Mouse (Mus musculus) embryonic stem cell, embryonic (primary cell): Measurements from ENCODE around the gene Msh4.

Source experiments
- CTCF ChIA-PET, 4 experiments: fragments of 300-600 bp in 2 of 4; fragments of 350-600 bp in 2 of 4; sonication (Branson Sonifier 250); formaldehyde crosslinking; loops; one replicate each; lab custom pipeline; 2022; ENCODE audit warnings: inconsistent platforms in 2 of 4; lab: Charles Lee
- POLR2A ChIA-PET, 4 experiments: fragments of 300-600 bp in 2 of 4; fragments of 350-600 bp in 2 of 4; sonication (Branson Sonifier 250); formaldehyde crosslinking; loops; one replicate each; lab custom pipeline; 2022; ENCODE audit warnings: antibody characterized with exemption in 4 of 4, inconsistent platforms in 1 of 4; lab: Charles Lee

The Msh4 gene

GRCm38 (mm10) chr3:153917200-153917599 lies 11.3 kb upstream of the Msh4 start:
- ChIA-PET POLR2A (interaction anchor here (0.5 to 39.1 kb wide), 16 partner anchors 5 to 299 kb away, joined by 3 to 945 read pairs (median 6); partner anchors contain the start of genes Acadm (in 3 of the 4), Msh4 (in 2 of the 4) and Rabggtb (in 1 of the 4)), CTCF (interaction anchor here in 2 of 4 experiments (0.6 to 0.7 kb wide), 3 partner anchors 50 to 465 kb away, joined by 3 to 4 read pairs (median 3); no protein-coding TSS in a partner anchor)

- CTCF ChIA-PET: interaction anchor here (0.7 to 1.6 kb wide), 5 partner anchors 9 to 20 kb away, joined by 3 to 7 read pairs (median 4); no protein-coding TSS in a partner anchor
- POLR2A ChIA-PET: interaction anchor here (0.6 to 39.1 kb wide), 76 partner anchors 1 to 1702 kb away, joined by 3 to 945 read pairs (median 5); partner anchors contain the start of genes Acadm (in 4 of the 4), Lhx8 (in 1 of the 4), Msh4 (in 1 of the 4) and Rabggtb (in 1 of the 4)
Measured at GRCm38 (mm10) chr3:153913510-153914243, 7.7 kb upstream of the Msh4 start.

- ChIA-PET POLR2A (interaction anchor here (0.5 to 39.1 kb wide), 90 partner anchors 0 to 1702 kb away, joined by 3 to 945 read pairs (median 4); partner anchors contain the start of genes Acadm (in 4 of the 4), Lhx8 (in 1 of the 4), Msh4 (in 1 of the 4) and Rabggtb (in 1 of the 4)), CTCF (interaction anchor here (0.6 to 1.6 kb wide), 8 partner anchors 8 to 47 kb away, joined by 3 to 7 read pairs (median 4); partner anchors contain the start of gene Acadm (in 1 of the 4))
Measured at GRCm38 (mm10) chr3:153912546-153913509, 6.9 kb upstream of the Msh4 start, which contains the start of gene Rabggtb. TSS of gene Rabggtb (minus strand) at chr3:153913009.

GRCm38 (mm10) chr3:153911882-153912440 lies 6.0 kb upstream of the Msh4 start:
- ChIA-PET POLR2A (interaction anchor here (0.6 to 39.1 kb wide), 51 partner anchors 0 to 1575 kb away, joined by 3 to 945 read pairs (median 6); partner anchors contain the start of genes Acadm (in 3 of the 4), Slc44a5 (in 2 of the 4), Lhx8 (in 1 of the 4) and Msh4 (in 1 of the 4)), CTCF (interaction anchor here in 2 of 4 experiments (1.1 to 1.3 kb wide), 2 partner anchors 33 to 48 kb away, joined by 3 to 5 read pairs; partner anchors contain the start of gene Acadm (in 1 of the 2))

- ChIA-PET POLR2A (interaction anchor here (0.6 to 39.1 kb wide), 31 partner anchors 1 to 1563 kb away, joined by 3 to 945 read pairs (median 9); partner anchors contain the start of genes Acadm (in 3 of the 4), Cryz (in 1 of the 4), Lhx8 (in 1 of the 4) and Msh4 (in 1 of the 4)), CTCF (no interaction called here)
Measured at GRCm38 (mm10) chr3:153911197-153911881, 5.4 kb upstream of the Msh4 start.

GRCm38 (mm10) chr3:153910489-153910888 lies 4.6 kb upstream of the Msh4 start:
- ChIA-PET POLR2A (interaction anchor here in 3 of 4 experiments (0.8 to 22.6 kb wide), 14 partner anchors 10 to 1508 kb away, joined by 3 to 945 read pairs (median 24); partner anchors contain the start of genes Acadm (in 3 of the 3), Cryz (in 1 of the 3), Rabggtb (in 1 of the 3) and Tyw3 (in 1 of the 3)), CTCF (no interaction called here)

GRCm38 (mm10) chr3:153908919-153909318 lies 3.0 kb upstream of the Msh4 start:
- CTCF ChIA-PET: no interaction called here
- POLR2A ChIA-PET: interaction anchor here (0.6 to 22.6 kb wide), 21 partner anchors 8 to 1573 kb away, joined by 3 to 945 read pairs (median 5); partner anchors contain the start of genes Acadm (in 2 of the 4), Rabggtb (in 1 of the 4) and St6galnac3 (in 1 of the 4)

- POLR2A ChIA-PET: interaction anchor here (0.5 to 22.6 kb wide), 34 partner anchors 7 to 1510 kb away, joined by 3 to 945 read pairs (median 4); partner anchors contain the start of genes Acadm (in 3 of the 4), Rabggtb (in 3 of the 4) and Zzz3 (in 1 of the 4)
- CTCF ChIA-PET: interaction anchor here (0.6 to 1.8 kb wide), 19 partner anchors 7 to 1612 kb away, joined by 3 to 8 read pairs (median 4); partner anchors contain the start of gene Rabggtb (in 4 of the 4)
Measured at GRCm38 (mm10) chr3:153905251-153906135, 445 bp downstream of the Msh4 start.

- ChIA-PET CTCF (interaction anchor here (0.6 to 1.8 kb wide), 18 partner anchors 8 to 779 kb away, joined by 3 to 8 read pairs (median 4); partner anchors contain the start of genes Rabggtb (in 4 of the 4) and Acadm (in 1 of the 4)), POLR2A (interaction anchor here (0.5 to 22.6 kb wide), 19 partner anchors 8 to 691 kb away, joined by 3 to 945 read pairs (median 5); partner anchors contain the start of genes Rabggtb (in 3 of the 4) and Acadm (in 2 of the 4))
Measured at GRCm38 (mm10) chr3:153904586-153904985, 1.4 kb downstream of the Msh4 start.

GRCm38 (mm10) chr3:153902595-153902994 lies 3.3 kb downstream of the Msh4 start:
- CTCF ChIA-PET: no interaction called here
- POLR2A ChIA-PET: interaction anchor here in 2 of 4 experiments (0.9 to 22.6 kb wide), 3 partner anchors 10 to 45 kb away, joined by 3 to 945 read pairs (median 6); partner anchors contain the start of genes Rabggtb (in 2 of the 2) and Acadm (in 1 of the 2)

- CTCF ChIA-PET: no interaction called here
- POLR2A ChIA-PET: interaction anchor here in 2 of 4 experiments (1.4 to 22.6 kb wide), 3 partner anchors 8 to 29 kb away, joined by 6 to 945 read pairs (median 9); partner anchors contain the start of genes Rabggtb (in 2 of the 2) and Acadm (in 1 of the 2)
Measured at GRCm38 (mm10) chr3:153901904-153902303, 4.0 kb downstream of the Msh4 start.

GRCm38 (mm10) chr3:153897216-153897615 lies 8.7 kb downstream of the Msh4 start:
- ChIA-PET POLR2A (interaction anchor here in 3 of 4 experiments (0.6 to 4.8 kb wide), 5 partner anchors 9 to 807 kb away, joined by 3 to 54 read pairs (median 3); partner anchors contain the start of genes Rabggtb (in 3 of the 3) and Msh4 (in 1 of the 3)), CTCF (no interaction called here)

- CTCF ChIA-PET: interaction anchor here in 2 of 4 experiments (1.0 to 2.3 kb wide), 2 partner anchors 9 kb away, joined by 3 to 6 read pairs; no protein-coding TSS in a partner anchor
- POLR2A ChIA-PET: interaction anchor here (0.6 to 4.8 kb wide), 13 partner anchors 9 to 529 kb away, joined by 3 to 54 read pairs (median 4); partner anchors contain the start of genes Msh4 (in 2 of the 4), Rabggtb (in 2 of the 4) and Acadm (in 1 of the 4)
Measured at GRCm38 (mm10) chr3:153895454-153895853, 10.5 kb downstream of the Msh4 start.

- ChIA-PET CTCF (no interaction called here), POLR2A (no interaction called here)
Measured at GRCm38 (mm10) chr3:153889188-153889781, 16.7 kb downstream of the Msh4 start.
